Mouse (Mus musculus) gastrocnemius, adult 2 months (tissue): ENCODE measurements around the gene Mrgprb4. TPM values are rescaled to one million over a fixed set of nuclear protein-coding genes. Genes with fewer than 3 reads are reported as not detected.

Source experiments
- DNase-seq: peaks from one replicate; pipeline ENCODE4 v3.0.0; 2022
- H3K27ac ChIP-seq: fragments of 200-600 bp; 2 replicates; pipeline ENCODE4 v1.8.1; 2022; ENCODE audit warnings: mild to moderate bottlenecking
- H3K4me3 ChIP-seq: fragments of 200-600 bp; 2 replicates; pipeline ENCODE4 v1.8.1; 2022; ENCODE audit warnings: mild to moderate bottlenecking, moderate library complexity
- CTCF ChIP-seq: fragments of 200-600 bp; IDR thresholded peaks from 2 replicates; pipeline ENCODE4 v1.8.1; 2022; ENCODE audit warnings: antibody characterized with exemption, mild to moderate bottlenecking, moderate library complexity
- intact Hi-C: fragments of 180-260 bp; cut with DNase I; formaldehyde crosslinking; loops from one replicate; pipeline ENCODE4 v1.15.1; 2025
- long read RNA-seq, 2 experiments: library from polyadenylated mRNA; stranded (forward); transcript quantifications; one replicate each; pipeline ENCODE4 v2.0.0; 2021
- total RNA-seq, 2 experiments: library from RNA; stranded (reverse); gene quantifications; 2 replicates each; pipeline ENCODE4 v1.2.3; 2021

Gene Mrgprb4
- total RNA-seq = not detected
- long read RNA-seq, experiment 1 = 0 reads
- long read RNA-seq, experiment 2 = 0 reads

DNA sequence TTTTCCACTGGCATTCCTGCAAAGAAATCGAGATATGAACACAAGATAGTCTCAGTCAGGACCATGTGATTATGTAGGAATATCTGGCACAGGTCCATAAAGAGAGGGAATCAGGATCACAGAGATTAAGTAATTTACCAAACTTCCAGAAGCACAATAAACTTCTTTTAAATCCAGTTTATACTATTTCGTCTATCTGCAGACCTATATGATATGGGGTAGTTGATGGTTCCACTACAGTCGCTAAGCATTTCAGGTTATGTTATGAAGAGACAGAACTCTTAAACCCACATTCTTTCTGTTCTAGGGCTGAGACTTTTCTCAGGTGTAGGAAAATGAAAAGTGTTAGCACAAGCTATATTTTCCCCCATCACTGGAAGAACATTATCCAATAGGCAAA, at the start of gene Mrgprb4:
TSS of gene Mrgprb4 (minus strand) at position 101 of the 400 bp plus-strand sequence.
- Histone ChIP-seq H3K27ac (no peak within 1 kb of the TSS), H3K4me3 (no peak within 1 kb of the TSS)
- DNase-seq = no peak
- intact Hi-C loops = no loop called here
- TF ChIP-seq CTCF = no peak

DNA sequence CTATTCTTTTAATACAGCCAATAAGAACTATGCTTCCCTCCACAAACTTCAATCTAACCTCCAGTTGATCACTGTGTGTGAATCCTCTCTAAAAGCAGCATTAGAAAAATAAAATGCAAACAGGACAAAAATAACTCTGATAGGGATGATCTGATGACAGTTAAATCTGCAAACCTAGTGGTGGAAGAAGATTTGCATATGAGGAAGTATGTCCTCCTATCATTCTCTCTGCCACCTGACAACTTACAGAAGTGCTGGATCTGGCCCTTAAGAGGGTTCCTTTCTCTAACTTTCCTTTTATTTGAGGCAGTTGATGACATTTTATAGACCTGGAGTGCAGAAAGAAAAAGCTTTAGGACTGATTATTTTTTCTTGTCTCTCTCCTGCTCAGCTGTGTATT, 27.0 kb upstream of the Mrgprb4 start:
- no peak overlapping the region for H3K27ac ChIP-seq
- no peak for TF ChIP-seq CTCF
- intact Hi-C loops = no loop called here
- H3K4me3 ChIP-seq = no peak overlapping the region
- no peak for DNase-seq

DNA sequence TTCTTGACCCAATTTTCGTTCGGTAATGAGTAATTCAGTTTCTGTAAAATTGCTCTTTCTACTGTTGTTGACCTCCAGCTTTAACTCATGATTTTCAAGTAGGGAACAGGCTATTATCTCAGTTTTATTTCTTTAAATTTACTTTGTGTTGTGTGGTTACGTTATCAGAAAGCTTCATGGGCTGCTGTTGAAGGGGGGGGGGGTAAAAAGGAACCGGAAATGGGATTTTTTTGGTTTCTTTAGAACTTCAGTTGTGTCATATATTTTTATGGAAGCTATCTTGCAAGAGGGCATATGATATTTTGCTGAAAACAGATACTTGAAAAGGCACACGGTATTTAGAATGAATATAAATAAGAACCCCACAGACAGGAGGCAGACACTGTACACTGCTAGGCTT, 26.0 kb upstream of the Mrgprb4 start:
- intact Hi-C loops = no loop called here
- Histone ChIP-seq H3K27ac (no peak overlapping the region), H3K4me3 (no peak overlapping the region)
- no peak for DNase-seq
- TF ChIP-seq CTCF = no peak

DNA sequence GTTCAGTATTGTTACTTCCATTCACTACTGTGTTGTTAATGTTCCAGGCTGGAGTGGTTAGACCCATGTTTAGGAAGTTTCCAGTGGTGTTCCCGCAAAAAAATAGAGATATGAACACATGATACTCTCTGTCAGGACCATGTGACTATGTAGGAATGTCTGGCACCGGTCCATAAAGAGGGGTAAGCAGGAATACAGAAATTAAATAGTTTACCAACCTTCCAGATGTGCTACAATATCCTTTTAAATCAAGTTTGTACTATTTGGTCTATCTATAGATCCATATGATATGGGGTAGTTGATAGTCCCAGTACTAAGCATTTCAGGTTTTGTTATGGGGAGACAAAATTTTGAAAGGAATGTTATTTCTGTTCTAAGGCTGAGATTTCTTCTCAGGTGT, 30.2 kb downstream of the Mrgprb4 start, which contains the start of gene Mrgprb5:
TSS of gene Mrgprb5 (minus strand) at position 101 of the 400 bp plus-strand sequence.
- no peak for DNase-seq
- TF ChIP-seq CTCF = no peak
- Histone ChIP-seq H3K27ac (no peak within 1 kb of the TSS), H3K4me3 (no peak within 1 kb of the TSS)
- intact Hi-C loops = no loop called here

DNA sequence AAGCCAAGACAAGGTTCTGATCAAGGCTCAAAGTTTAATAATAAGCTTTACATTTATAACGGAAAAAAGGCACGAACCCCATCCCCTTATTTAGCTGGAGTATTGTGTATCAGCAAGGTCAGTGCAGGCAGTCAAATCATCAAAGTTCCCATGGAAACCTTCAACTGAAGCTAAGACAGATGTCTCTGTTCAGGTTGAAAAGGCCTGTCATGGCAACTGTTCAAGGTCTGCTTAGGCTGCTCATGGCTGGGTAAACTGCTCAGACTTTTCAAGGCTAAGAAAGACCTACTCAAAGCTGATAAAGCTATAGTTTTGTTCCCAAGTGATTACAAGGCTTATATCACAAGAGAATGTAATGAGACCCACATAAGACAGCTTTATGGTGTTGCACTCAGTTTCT, 31.6 kb downstream of the Mrgprb4 start:
- intact Hi-C loops = no loop called here
- no peak overlapping the region for H3K27ac ChIP-seq
- no peak overlapping the region for H3K4me3 ChIP-seq
- TF ChIP-seq CTCF = no peak
- no peak for DNase-seq

Other genes with a start within 250 kb of the Mrgprb4 start
- not detected for gene Mrgpra4, start 217.2 kb downstream of the Mrgprb4 start, total RNA-seq
- not detected for gene Mrgprx1, start 171.7 kb downstream of the Mrgprb4 start, total RNA-seq
- not detected for gene Mrgprb5, start 30.3 kb downstream of the Mrgprb4 start, total RNA-seq
- gene Mrgprb8, start 189.2 kb upstream of the Mrgprb4 start, total RNA-seq = not detected